Mouse (Mus musculus): ENCODE results near the gene Gm9602.
"Not testable (repeated sequence)": the region's sequence is repeated elsewhere in the genome, so short reads cannot be mapped to it uniquely, and the experiment has no call there.

Gm9602 gene

GRCm38 (mm10) chr14:4776037-4776436 lies at the start of gene Gm9602:
TSS of gene Gm9602 (plus strand) at chr14:4776337.
- in situ Hi-C loops (cut with MboI; ENCODE audit: low sequenced_read_pairs) = not testable (repeated sequence)

- in situ Hi-C loops (cut with MboI; ENCODE audit: low sequenced_read_pairs) = not testable (repeated sequence)
Measured at GRCm38 (mm10) chr14:4806421-4806820, 30.3 kb downstream of the Gm9602 start.

GRCm38 (mm10) chr14:4821950-4822349 lies 45.8 kb downstream of the Gm9602 start:
- in situ Hi-C loops (cut with MboI; ENCODE audit: low sequenced_read_pairs) = not testable (repeated sequence)
